Mouse (Mus musculus): Measurements from ENCODE around the gene Mfsd11. TPM values are rescaled to one million over a fixed set of nuclear protein-coding genes. Genes with fewer than 3 reads are reported as not detected.

Gene Mfsd11
- 17.9 and 22.5 TPM in 2 replicates for polyA plus RNA-seq (2016; fragmentation: Nextera tagmentation; extraction: Ambion mirVana)

DNA sequence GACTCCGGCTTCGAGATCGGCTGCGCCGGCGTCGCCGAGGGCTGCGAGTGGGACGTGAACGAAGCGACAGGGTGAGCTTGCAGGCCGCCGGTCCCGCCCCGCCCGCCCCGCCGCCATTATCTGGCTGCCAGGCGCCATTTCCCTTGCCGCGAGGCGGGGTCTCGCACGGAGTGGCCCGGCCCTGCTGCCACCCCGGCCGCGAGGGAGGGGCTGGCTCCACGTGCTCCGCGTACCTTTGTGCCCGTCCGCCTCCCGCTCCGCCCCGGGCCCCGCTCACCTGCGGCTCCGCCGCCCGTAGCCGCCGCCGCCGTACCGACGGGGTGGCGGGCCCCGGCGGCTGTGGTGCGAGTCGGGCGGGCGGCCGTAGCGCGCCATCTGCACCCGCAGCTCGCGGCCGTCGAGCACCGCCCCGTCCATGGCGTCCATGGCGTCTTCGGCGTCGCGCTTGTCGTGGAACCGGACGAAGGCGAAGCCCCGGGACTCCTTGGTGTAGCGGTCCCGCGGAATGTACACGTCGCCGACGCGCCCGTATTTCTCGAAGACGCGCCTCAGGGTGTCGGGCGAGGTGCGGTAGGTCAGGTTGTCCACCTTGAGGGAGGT lies at the start of gene Mfsd11:
Gene Mfsd11 (plus strand): TSS at position 150 of the 600 bp plus-strand sequence.
- peaks cover 35% of the 10 kb centered on the region for H3K4me1 ChIP-seq
- no peaks in the 10 kb centered on the region for H3K27me3 ChIP-seq (ENCODE audit: low read depth, poor library complexity, severe bottlenecking)
- H3K4me3 ChIP-seq = peak within 1 kb of the TSS; percentile 93
- H3K36me3 ChIP-seq = peaks cover 47% of the 10 kb centered on the region
- WGBS = under 1% methylated on average over 91 of the region's 91 CpGs
- no peaks in the 10 kb centered on the region for H3K9me3 ChIP-seq (replicated peaks)
- H3K27ac ChIP-seq = peak within 1 kb of the TSS; percentile 97
- DNase-seq (ENCODE audit: low spot score) = peak; percentile 80

- no peaks in the 10 kb centered on the region for H3K36me3 ChIP-seq
- 91% methylated on average over 5 of the region's 5 CpGs for WGBS
- no peaks in the 10 kb centered on the region for H3K27me3 ChIP-seq (ENCODE audit: low read depth, poor library complexity, severe bottlenecking)
- H3K4me3 ChIP-seq = no peak overlapping the region
- H3K27ac ChIP-seq = no peak overlapping the region
- no peak for DNase-seq (ENCODE audit: low spot score)
- no peaks in the 10 kb centered on the region for H3K9me3 ChIP-seq (replicated peaks)
- H3K4me1 ChIP-seq = peaks cover 5% of the 10 kb centered on the region; the same call in 1 of the 2 replicates
Measured at GRCm38 (mm10) chr11:116802709-116803108, 49.5 kb upstream of the Mfsd11 start.

DNA sequence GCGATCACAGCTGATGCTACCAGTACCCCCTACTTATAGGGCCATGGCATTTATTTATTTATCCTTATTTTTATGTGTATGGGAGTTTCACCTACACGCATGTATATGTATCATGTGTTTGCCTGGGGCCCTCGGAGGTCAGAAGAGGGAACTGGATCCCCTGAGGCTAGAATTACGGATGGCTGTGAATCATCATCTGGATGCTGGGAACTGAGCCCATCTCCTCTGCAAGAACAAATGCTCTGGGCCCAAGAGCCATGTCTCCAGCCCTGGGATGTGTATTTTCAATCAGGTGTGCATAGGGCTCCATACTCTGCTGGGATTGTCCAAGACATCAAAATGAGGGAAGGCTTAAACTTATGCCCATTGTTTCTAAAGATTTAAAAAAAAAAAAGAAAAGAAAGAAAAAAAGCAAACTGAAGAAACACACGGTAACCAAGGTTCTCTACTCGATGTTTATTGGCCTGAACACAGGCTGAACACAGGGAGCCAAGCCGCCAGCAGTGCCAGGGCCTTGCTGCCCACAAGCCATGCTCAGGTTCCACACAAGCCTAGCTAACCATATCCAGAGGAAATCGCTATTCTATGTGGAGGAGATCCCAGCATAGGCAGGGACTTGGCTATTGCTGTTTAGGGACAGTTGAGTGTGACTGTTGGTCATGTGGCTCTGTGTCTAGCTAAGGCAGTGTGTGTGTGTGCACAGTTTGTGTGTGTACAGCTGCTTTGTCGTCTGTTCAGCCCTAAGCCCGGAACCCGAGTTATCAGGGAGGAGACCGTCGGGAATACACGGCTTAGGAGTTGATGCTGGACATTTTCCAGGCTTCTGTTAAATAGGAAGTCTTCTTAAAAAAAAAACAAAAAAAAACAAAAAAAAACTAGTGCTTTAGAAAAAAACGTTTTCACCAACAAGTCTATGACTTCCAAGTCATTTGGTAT lies 45.8 kb upstream of the Mfsd11 start:
- Histone ChIP-seq H3K9me3 (replicated peaks) (no peaks in the 10 kb centered on the region), H3K4me1 (peaks cover 22% of the 10 kb centered on the region), H3K27ac (no peak overlapping the region), H3K27me3 (ENCODE audit: low read depth, poor library complexity, severe bottlenecking) (peaks cover 20% of the 10 kb centered on the region), H3K4me3 (no peak overlapping the region), H3K36me3 (no peaks in the 10 kb centered on the region)
- 88% methylated on average over 15 of the region's 15 CpGs for WGBS
- DNase-seq (ENCODE audit: low spot score) = no peak

DNA sequence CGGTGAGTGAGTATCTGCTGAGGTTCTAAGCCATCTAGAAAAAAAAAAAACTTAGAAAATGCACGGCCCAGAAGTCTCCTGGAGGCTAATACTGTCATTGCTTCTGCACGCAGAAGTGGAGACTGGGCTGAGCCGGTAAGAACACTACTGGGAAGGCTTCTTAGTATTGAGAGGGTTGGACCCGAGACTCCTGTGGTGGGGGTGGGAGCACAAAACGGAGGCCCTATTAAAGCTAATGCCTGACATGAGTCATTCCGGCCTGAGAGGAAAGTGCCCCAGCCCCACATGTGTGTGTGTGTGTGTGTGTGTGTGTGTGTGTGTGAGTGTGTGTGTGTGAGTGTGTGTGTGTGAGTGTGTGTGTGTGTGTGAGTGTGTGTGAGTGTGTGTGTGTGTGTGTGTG lies 45.1 kb upstream of the Mfsd11 start:
- no peak for DNase-seq (ENCODE audit: low spot score)
- H3K4me3 ChIP-seq = no peak overlapping the region
- peaks cover 20% of the 10 kb centered on the region for H3K27me3 ChIP-seq (ENCODE audit: low read depth, poor library complexity, severe bottlenecking)
- WGBS = 76% methylated on average over 7 of the region's 7 CpGs
- H3K9me3 ChIP-seq (replicated peaks) = no peaks in the 10 kb centered on the region
- peaks cover 29% of the 10 kb centered on the region for H3K4me1 ChIP-seq
- H3K27ac ChIP-seq = no peak overlapping the region
- H3K36me3 ChIP-seq = no peaks in the 10 kb centered on the region

- no peaks in the 10 kb centered on the region for H3K36me3 ChIP-seq
- no peaks in the 10 kb centered on the region for H3K9me3 ChIP-seq (replicated peaks)
- H3K4me3 ChIP-seq = no peak overlapping the region
- no peak for DNase-seq (ENCODE audit: low spot score)
- H3K27ac ChIP-seq = peak overlapping the region; percentile 61
- H3K27me3 ChIP-seq (ENCODE audit: low read depth, poor library complexity, severe bottlenecking) = peaks cover 20% of the 10 kb centered on the region
- peaks cover 33% of the 10 kb centered on the region for H3K4me1 ChIP-seq
- 96% methylated on average over 3 of the region's 3 CpGs for WGBS
Measured at GRCm38 (mm10) chr11:116807526-116807925, 44.7 kb upstream of the Mfsd11 start.

DNA sequence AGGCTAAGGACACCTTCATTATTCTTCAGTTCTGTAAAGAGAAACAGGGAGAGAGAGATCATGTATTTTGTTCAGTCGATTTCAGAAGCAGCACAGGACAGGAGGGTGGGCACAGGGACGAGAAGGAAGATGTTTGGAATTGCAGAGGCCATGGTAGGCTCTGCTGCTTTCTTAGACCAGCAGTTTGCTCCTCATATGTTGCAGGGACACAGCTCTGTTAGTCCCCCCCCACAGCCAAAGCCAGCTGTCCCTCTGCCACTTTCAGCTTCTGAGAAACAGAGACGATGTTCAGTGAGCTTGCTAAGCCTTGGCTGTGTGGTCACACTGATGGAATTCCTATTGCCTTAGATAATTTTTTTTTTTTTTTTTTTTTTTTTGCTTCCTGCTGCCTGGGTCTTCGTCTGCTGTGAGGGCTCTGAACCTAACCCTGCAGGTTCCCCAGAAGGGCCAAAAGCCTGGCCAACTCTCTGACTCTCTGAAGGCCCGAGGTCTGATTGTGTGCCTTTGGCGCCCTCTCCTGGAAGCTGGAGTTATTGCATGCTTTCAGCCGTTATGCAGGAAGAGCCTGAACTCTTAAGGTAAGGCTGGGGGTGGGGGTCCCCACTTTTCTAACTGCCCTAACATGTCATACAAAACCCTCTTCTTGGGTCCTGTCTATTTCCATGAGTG lies 44.2 kb upstream of the Mfsd11 start:
- H3K4me3 ChIP-seq = no peak overlapping the region
- peaks cover 20% of the 10 kb centered on the region for H3K27me3 ChIP-seq (ENCODE audit: low read depth, poor library complexity, severe bottlenecking)
- no peaks in the 10 kb centered on the region for H3K36me3 ChIP-seq
- peak; percentile 90 for DNase-seq (ENCODE audit: low spot score)
- WGBS = 32% methylated on average over 7 of the region's 7 CpGs
- H3K9me3 ChIP-seq (replicated peaks) = no peaks in the 10 kb centered on the region
- peak overlapping the region; percentile 61; the same call in 1 of the 2 replicates for H3K27ac ChIP-seq
- H3K4me1 ChIP-seq = peaks cover 39% of the 10 kb centered on the region

- Histone ChIP-seq H3K36me3 (no peaks in the 10 kb centered on the region), H3K27me3 (ENCODE audit: low read depth, poor library complexity, severe bottlenecking) (peaks cover 20% of the 10 kb centered on the region), H3K4me1 (peaks cover 47% of the 10 kb centered on the region), H3K27ac (no peak overlapping the region), H3K9me3 (replicated peaks) (no peaks in the 10 kb centered on the region), H3K4me3 (no peak overlapping the region)
- WGBS = 75% methylated on average over 11 of the region's 11 CpGs
- DNase-seq (ENCODE audit: low spot score) = no peak
Measured at GRCm38 (mm10) chr11:116808811-116809395, 43.3 kb upstream of the Mfsd11 start.

DNA sequence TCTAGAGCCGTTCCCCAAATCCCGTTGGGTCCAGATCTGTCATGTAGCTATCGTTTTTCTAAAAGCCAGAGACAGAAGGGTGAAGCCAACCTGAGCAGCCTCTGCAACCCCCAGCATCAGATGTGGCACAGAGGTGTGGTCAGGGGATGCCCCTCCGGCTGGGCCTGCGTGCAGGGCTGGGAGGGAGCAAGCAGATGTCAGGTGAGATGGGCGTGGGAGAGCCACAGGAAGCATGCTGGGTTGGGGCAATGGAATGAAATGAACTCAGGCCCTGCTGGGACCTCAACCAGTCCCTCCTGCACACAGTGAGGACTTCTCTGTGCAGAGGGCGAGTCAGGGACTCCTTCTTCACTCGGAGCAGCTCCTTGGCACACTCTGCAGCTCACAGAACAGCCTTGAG lies 42.7 kb upstream of the Mfsd11 start:
- 0 out of 2 replicates have a peak overlapping the region, but pooled peaks have one; percentile 40 for H3K27ac ChIP-seq
- no peaks in the 10 kb centered on the region for H3K9me3 ChIP-seq (replicated peaks)
- 78% methylated on average over 8 of the region's 8 CpGs for WGBS
- H3K27me3 ChIP-seq (ENCODE audit: low read depth, poor library complexity, severe bottlenecking) = peaks cover 20% of the 10 kb centered on the region
- H3K4me1 ChIP-seq = peaks cover 53% of the 10 kb centered on the region
- H3K4me3 ChIP-seq = no peak overlapping the region
- no peak for DNase-seq (ENCODE audit: low spot score)
- no peaks in the 10 kb centered on the region for H3K36me3 ChIP-seq

- peaks cover 20% of the 10 kb centered on the region for H3K27me3 ChIP-seq (ENCODE audit: low read depth, poor library complexity, severe bottlenecking)
- 68% methylated on average over 11 of the region's 11 CpGs for WGBS
- no peaks in the 10 kb centered on the region for H3K36me3 ChIP-seq
- H3K4me1 ChIP-seq = peaks cover 63% of the 10 kb centered on the region
- no peaks in the 10 kb centered on the region for H3K9me3 ChIP-seq (replicated peaks)
- H3K4me3 ChIP-seq = peak overlapping the region; percentile 54; the same call in 1 of the 2 replicates
- no peak for DNase-seq (ENCODE audit: low spot score)
- peak overlapping the region; percentile 40 for H3K27ac ChIP-seq
Measured at GRCm38 (mm10) chr11:116810528-116810927, 41.7 kb upstream of the Mfsd11 start.

DNA sequence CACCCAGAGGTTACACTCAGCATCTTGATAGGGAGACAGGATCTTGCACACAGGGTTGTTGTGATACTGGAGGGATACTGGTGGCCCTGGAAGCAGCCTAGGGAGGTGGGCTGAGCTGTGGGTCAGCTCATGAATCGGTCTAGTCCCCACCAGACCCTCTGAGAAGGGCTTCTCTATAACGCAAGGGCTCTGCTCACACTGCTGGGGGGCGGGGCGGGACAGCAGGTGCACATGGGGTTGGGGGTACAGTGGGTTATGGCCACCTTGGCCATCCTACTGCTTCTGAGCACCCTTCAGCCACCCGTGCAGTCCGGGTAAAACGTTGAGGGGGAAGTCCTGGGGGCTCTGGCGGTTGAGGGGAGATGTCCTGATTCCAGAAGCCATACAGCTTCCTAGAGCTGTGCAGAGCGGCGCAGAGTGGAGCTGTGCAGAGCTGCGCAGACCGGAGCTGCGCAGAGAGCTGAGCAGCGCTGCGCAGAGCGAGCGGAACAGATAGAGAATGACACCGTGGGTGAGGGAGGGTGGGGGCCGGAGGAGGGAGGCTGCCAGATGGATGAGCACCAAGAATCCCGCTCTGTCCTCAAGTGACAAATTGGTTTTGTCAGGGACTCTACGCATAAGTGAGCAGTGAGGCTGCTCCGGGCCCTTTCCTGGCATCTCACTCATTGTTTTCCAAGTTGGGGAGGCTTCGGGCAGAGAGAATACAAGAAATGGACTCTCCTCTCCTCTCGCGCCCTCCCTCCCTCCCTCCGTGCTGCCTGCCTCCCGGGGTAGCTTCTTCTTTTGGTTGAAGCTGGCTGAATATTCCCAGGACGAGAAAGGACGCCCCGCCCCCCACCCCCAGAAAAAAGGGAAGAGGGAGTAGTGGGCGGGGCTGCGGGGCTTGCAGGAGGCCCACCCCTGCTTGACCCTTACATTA lies 41.0 kb upstream of the Mfsd11 start:
- Histone ChIP-seq H3K4me3 (peak overlapping the region; percentile 54), H3K4me1 (peaks cover 70% of the 10 kb centered on the region), H3K9me3 (replicated peaks) (no peaks in the 10 kb centered on the region), H3K27me3 (ENCODE audit: low read depth, poor library complexity, severe bottlenecking) (peaks cover 20% of the 10 kb centered on the region), H3K27ac (peak overlapping the region; percentile 63), H3K36me3 (no peaks in the 10 kb centered on the region)
- WGBS = 6% methylated on average over 32 of the region's 32 CpGs
- peak; percentile 56 for DNase-seq (ENCODE audit: low spot score)

- Histone ChIP-seq H3K4me3 (no peak overlapping the region), H3K36me3 (no peaks in the 10 kb centered on the region), H3K9me3 (replicated peaks) (no peaks in the 10 kb centered on the region), H3K27me3 (ENCODE audit: low read depth, poor library complexity, severe bottlenecking) (peaks cover 20% of the 10 kb centered on the region), H3K4me1 (peaks cover 78% of the 10 kb centered on the region), H3K27ac (peak overlapping the region; percentile 86)
- 60% methylated on average over 21 of the region's 21 CpGs for WGBS
- DNase-seq (ENCODE audit: low spot score) = peak; percentile 63
Measured at GRCm38 (mm10) chr11:116812793-116813529, 39.3 kb upstream of the Mfsd11 start.

All from limb, embryonic 10.5 days (tissue).